Mouse (Mus musculus) hindbrain, embryonic 11.5 days (tissue): ENCODE data around the gene Pik3cb. TPM values are rescaled to one million over a fixed set of nuclear protein-coding genes. Genes with fewer than 3 reads are reported as not detected.

Experiments used
- ATAC-seq: fragments of 200-750 bp; cut with Nextera tagmentation; 2 replicates; pipeline ENCODE4 v1.8.0; 2017; ENCODE audit warnings: mild to moderate bottlenecking, moderate TSS enrichment, moderate library complexity; ENCODE audit not compliant: low FRiP score
- DNase-seq: peaks from one replicate; pipeline ENCODE4 v3.0.0-alpha.2; 2015; ENCODE audit warnings: low spot score
- H3K27ac ChIP-seq: fragments of 300-500 bp; sonication (generic); 2 replicates; pipeline ENCODE4 v1.5.1; 2014; ENCODE audit warnings: mild to moderate bottlenecking, low read depth, low read length
- H3K27me3 ChIP-seq: fragments of 300-500 bp; sonication (generic); 2 replicates; pipeline ENCODE4 v1.6.1; 2014; ENCODE audit warnings: mild to moderate bottlenecking, low read length, moderate library complexity, mixed read lengths; ENCODE audit not compliant: control insufficient read depth, insufficient read depth
- H3K36me3 ChIP-seq: fragments of 300-500 bp; sonication (generic); 2 replicates; pipeline ENCODE4 v1.6.1; 2014; ENCODE audit warnings: mild to moderate bottlenecking, low read length, moderate library complexity, mixed read lengths; ENCODE audit not compliant: control insufficient read depth, insufficient read depth
- H3K4me1 ChIP-seq: fragments of 300-500 bp; sonication (generic); replicated peaks from 2 replicates; pipeline ENCODE4 v1.6.1; 2014; ENCODE audit warnings: low read length, mixed read lengths; ENCODE audit not compliant: control insufficient read depth, insufficient read depth
- H3K4me2 ChIP-seq: fragments of 300-500 bp; sonication (generic); replicated peaks from 2 replicates; pipeline ENCODE4 v1.6.1; 2014; ENCODE audit warnings: mild to moderate bottlenecking, low read depth, low read length
- H3K4me3 ChIP-seq: fragments of 300-500 bp; sonication (generic); 2 replicates; pipeline ENCODE4 v1.5.1; 2014; ENCODE audit warnings: low read depth, low read length
- H3K9ac ChIP-seq: fragments of 300-500 bp; sonication (generic); 2 replicates; pipeline ENCODE4 v1.6.1; 2014; ENCODE audit warnings: low read depth, low read length
- H3K9me3 ChIP-seq: fragments of 300-500 bp; sonication (generic); 2 replicates; pipeline ENCODE4 v1.6.1; 2016; ENCODE audit warnings: low read length; ENCODE audit not compliant: control insufficient read depth
- WGBS: fragments of 180-500 bp; shearing (Covaris S2); extraction: QIAGEN DNeasy Blood & Tissue Kit; methylation state at CpG from one replicate; pipeline ENCODE4 v1.1.7; 2014; 5-methylcytosine and 5-hydroxymethylcytosine counted together
- polyA plus RNA-seq: library from polyadenylated mRNA; unstranded; fragments of >200 nt; fragmentation: Nextera tagmentation; extraction: Ambion mirVana; gene quantifications from 2 replicates; pipeline ENCODE4 v1.2.1, GENCODE M21; 2014

Pik3cb gene
- polyA plus RNA-seq, 1 experiment from 2014 or later = 2.2 TPM

GRCm38 (mm10) chr9:99048724-99049250 lies 91.6 kb downstream of the Pik3cb start:
- H3K27ac ChIP-seq = no peak overlapping the region
- WGBS = 67% methylated on average over 1 of the region's 1 CpGs
- no peaks in the 10 kb centered on the region for H3K9me3 ChIP-seq
- H3K36me3 ChIP-seq = no peaks in the 10 kb centered on the region
- no peak overlapping the region for H3K4me2 ChIP-seq
- H3K9ac ChIP-seq = no peak overlapping the region
- H3K4me3 ChIP-seq = no peak overlapping the region
- H3K27me3 ChIP-seq = no peaks in the 10 kb centered on the region
- ATAC-seq (no peak), DNase-seq (no peak)
- H3K4me1 ChIP-seq = no peaks in the 10 kb centered on the region

- Histone ChIP-seq H3K27me3 (no peaks in the 10 kb centered on the region), H3K27ac (no peak overlapping the region), H3K9me3 (no peaks in the 10 kb centered on the region), H3K9ac (no peak overlapping the region), H3K36me3 (no peaks in the 10 kb centered on the region), H3K4me3 (no peak overlapping the region), H3K4me1 (no peaks in the 10 kb centered on the region), H3K4me2 (no peak overlapping the region)
- no peak for DNase-seq
- 94% methylated on average over 8 of the region's 8 CpGs for WGBS
- no peak for ATAC-seq
These were observed 95.7 kb downstream of the Pik3cb start for GRCm38 (mm10) chr9:99044761-99045160.

- Histone ChIP-seq H3K4me3 (no peak overlapping the region), H3K27me3 (no peaks in the 10 kb centered on the region), H3K9ac (no peak overlapping the region), H3K4me1 (no peaks in the 10 kb centered on the region), H3K27ac (no peak overlapping the region), H3K9me3 (no peaks in the 10 kb centered on the region), H3K36me3 (no peaks in the 10 kb centered on the region), H3K4me2 (no peak overlapping the region)
- no peak for DNase-seq
- 96% methylated on average over 4 of the region's 4 CpGs for WGBS
- no peak for ATAC-seq
These were observed 97.8 kb downstream of the Pik3cb start for GRCm38 (mm10) chr9:99042641-99043040.

GRCm38 (mm10) chr9:99041994-99042393 lies 98.4 kb downstream of the Pik3cb start:
- Histone ChIP-seq H3K36me3 (no peaks in the 10 kb centered on the region), H3K27ac (no peak overlapping the region), H3K9ac (no peak overlapping the region), H3K27me3 (no peaks in the 10 kb centered on the region), H3K4me1 (no peaks in the 10 kb centered on the region), H3K4me2 (no peak overlapping the region), H3K9me3 (no peaks in the 10 kb centered on the region), H3K4me3 (no peak overlapping the region)
- ATAC-seq = no peak
- DNase-seq = no peak
- whole genome bisulfite sequencing = 84% methylated on average over 9 of the region's 9 CpGs

GRCm38 (mm10) chr9:99035575-99035974 lies 104.8 kb downstream of the Pik3cb start, which contains the start of gene Gm1123:
TSS of gene Gm1123 (minus strand) at chr9:99035715.
- no peak within 1 kb of the TSS for H3K4me3 ChIP-seq
- no peak for DNase-seq
- no peaks in the 10 kb centered on the region for H3K4me1 ChIP-seq
- no peak for ATAC-seq
- no peak within 1 kb of the TSS for H3K4me2 ChIP-seq
- no peaks in the 10 kb centered on the region for H3K9me3 ChIP-seq
- H3K27ac ChIP-seq = no peak within 1 kb of the TSS
- H3K27me3 ChIP-seq = no peaks in the 10 kb centered on the region
- H3K36me3 ChIP-seq = no peaks in the 10 kb centered on the region
- H3K9ac ChIP-seq = no peak within 1 kb of the TSS
- 80% methylated on average over 12 of the region's 12 CpGs for WGBS

- WGBS = 86% methylated on average over 8 of the region's 8 CpGs
- no peak for DNase-seq
- Histone ChIP-seq H3K4me1 (no peaks in the 10 kb centered on the region), H3K4me3 (no peak overlapping the region), H3K9me3 (no peaks in the 10 kb centered on the region), H3K9ac (no peak overlapping the region), H3K27me3 (no peaks in the 10 kb centered on the region), H3K36me3 (no peaks in the 10 kb centered on the region), H3K27ac (no peak overlapping the region), H3K4me2 (no peak overlapping the region)
- ATAC-seq = no peak
These were observed 106.3 kb downstream of the Pik3cb start for GRCm38 (mm10) chr9:99034111-99034510.

- no peak overlapping the region for H3K4me3 ChIP-seq
- no peaks in the 10 kb centered on the region for H3K27me3 ChIP-seq
- H3K4me2 ChIP-seq = no peak overlapping the region
- DNase-seq (no peak), ATAC-seq (no peak)
- H3K36me3 ChIP-seq = no peaks in the 10 kb centered on the region
- no peaks in the 10 kb centered on the region for H3K9me3 ChIP-seq
- 88% methylated on average over 8 of the region's 8 CpGs for WGBS
- H3K27ac ChIP-seq = no peak overlapping the region
- H3K4me1 ChIP-seq = no peaks in the 10 kb centered on the region
- no peak overlapping the region for H3K9ac ChIP-seq
These were observed 108.4 kb downstream of the Pik3cb start for GRCm38 (mm10) chr9:99032031-99032430.

GRCm38 (mm10) chr9:99021751-99022150 lies 118.7 kb downstream of the Pik3cb start:
- DNase-seq (no peak), ATAC-seq (no peak)
- no peaks in the 10 kb centered on the region for H3K27me3 ChIP-seq
- no peak overlapping the region for H3K4me3 ChIP-seq
- no peaks in the 10 kb centered on the region for H3K4me1 ChIP-seq
- no peaks in the 10 kb centered on the region for H3K9me3 ChIP-seq
- H3K9ac ChIP-seq = no peak overlapping the region
- H3K4me2 ChIP-seq = no peak overlapping the region
- H3K36me3 ChIP-seq = no peaks in the 10 kb centered on the region
- 84% methylated on average over 4 of the region's 4 CpGs for WGBS
- no peak overlapping the region for H3K27ac ChIP-seq

GRCm38 (mm10) chr9:99021166-99021565 lies 119.3 kb downstream of the Pik3cb start:
- WGBS = 28% methylated on average over 5 of the region's 5 CpGs
- no peak overlapping the region for H3K4me3 ChIP-seq
- DNase-seq (no peak), ATAC-seq (no peak)
- no peaks in the 10 kb centered on the region for H3K36me3 ChIP-seq
- no peak overlapping the region for H3K4me2 ChIP-seq
- no peaks in the 10 kb centered on the region for H3K27me3 ChIP-seq
- H3K9ac ChIP-seq = no peak overlapping the region
- no peaks in the 10 kb centered on the region for H3K9me3 ChIP-seq
- H3K4me1 ChIP-seq = no peaks in the 10 kb centered on the region
- no peak overlapping the region for H3K27ac ChIP-seq
